Mouse (Mus musculus) thymus, adult 2 months (tissue): ENCODE measurements around the gene Med17.

ENCODE experiments used
- CTCF ChIP-seq: fragments of 200-500 bp; IDR thresholded peaks from 2 replicates; pipeline ENCODE4 v1.5.1; 2012; ENCODE audit warnings: mild to moderate bottlenecking, control low read depth, low read length, moderate library complexity, borderline replicate concordance; ENCODE audit not compliant: control insufficient read depth, poor library complexity, insufficient read depth; ENCODE audit errors: extremely low read depth
- POLR2A ChIP-seq: fragments of 200-500 bp; IDR thresholded peaks from 2 replicates; pipeline ENCODE4 v1.6.1; 2012; ENCODE audit warnings: mild to moderate bottlenecking, low read length, control low read depth, moderate library complexity; ENCODE audit not compliant: control insufficient read depth, poor library complexity, insufficient read depth; ENCODE audit errors: extremely low read depth

- TF ChIP-seq CTCF (no peak), POLR2A (no peak)
Measured at GRCm38 (mm10) chr9:15237516-15238296, 42.0 kb downstream of the Med17 start.
